Mouse (Mus musculus): Measurements from ENCODE around the gene Ppp6r3.
"Not testable (repeated sequence)": the region's sequence is repeated elsewhere in the genome, so short reads cannot be mapped to it uniquely, and the experiment has no call there.

Ppp6r3 gene

GRCm38 (mm10) chr19:3575632-3576384 is at the start of gene Ppp6r3:
TSS of gene Ppp6r3 (minus strand) at chr19:3575749.
- DNase-seq, result peak; percentile 99

- DNase-seq, result no peak
These were observed 49.6 kb upstream of the Ppp6r3 start for GRCm38 (mm10) chr19:3625111-3625510.

- DNase-seq, result no peak
These were observed 48.3 kb upstream of the Ppp6r3 start for GRCm38 (mm10) chr19:3623824-3624223.

- no peak for DNase-seq
These were observed 47.7 kb upstream of the Ppp6r3 start for GRCm38 (mm10) chr19:3623294-3623693.

- peak; percentile 16 for DNase-seq
These were observed 45.3 kb upstream of the Ppp6r3 start for GRCm38 (mm10) chr19:3620871-3621270.

- DNase-seq, result no peak
These were observed 43.8 kb upstream of the Ppp6r3 start for GRCm38 (mm10) chr19:3619359-3619758.

- no peak for DNase-seq
These were observed 38.4 kb upstream of the Ppp6r3 start for GRCm38 (mm10) chr19:3613991-3614390.

- no peak for DNase-seq
These were observed 37.2 kb upstream of the Ppp6r3 start for GRCm38 (mm10) chr19:3612534-3613273.

- DNase-seq, result no peak
These were observed 36.2 kb upstream of the Ppp6r3 start for GRCm38 (mm10) chr19:3611730-3612129.

GRCm38 (mm10) chr19:3610886-3611285 is 35.3 kb upstream of the Ppp6r3 start:
- peak; percentile 39 for DNase-seq

- no peak for DNase-seq
These were observed 34.3 kb upstream of the Ppp6r3 start for GRCm38 (mm10) chr19:3609826-3610225.

- no peak for DNase-seq
These were observed 18.8 kb upstream of the Ppp6r3 start for GRCm38 (mm10) chr19:3594316-3594715.

GRCm38 (mm10) chr19:3593379-3594055 is 18.0 kb upstream of the Ppp6r3 start:
- no peak for DNase-seq

GRCm38 (mm10) chr19:3589968-3590367 is 14.4 kb upstream of the Ppp6r3 start:
- DNase-seq, result no peak

GRCm38 (mm10) chr19:3589547-3589946 is 14.0 kb upstream of the Ppp6r3 start:
- no peak for DNase-seq

GRCm38 (mm10) chr19:3587729-3588128 is 12.2 kb upstream of the Ppp6r3 start:
- not testable (repeated sequence) for DNase-seq

- DNase-seq, result no peak
These were observed 11.0 kb upstream of the Ppp6r3 start for GRCm38 (mm10) chr19:3586540-3586939.

- no peak for DNase-seq
These were observed 10.5 kb upstream of the Ppp6r3 start for GRCm38 (mm10) chr19:3586026-3586425.

- DNase-seq, result peak; percentile 60
These were observed 5.8 kb upstream of the Ppp6r3 start for GRCm38 (mm10) chr19:3581326-3581725.

GRCm38 (mm10) chr19:3577911-3578290 is 2.4 kb upstream of the Ppp6r3 start:
- peak; percentile 53 for DNase-seq

- DNase-seq, result peak; percentile 38
These were observed 1.8 kb upstream of the Ppp6r3 start for GRCm38 (mm10) chr19:3577265-3577910.

- DNase-seq, result peak; percentile 61
These were observed 1.1 kb upstream of the Ppp6r3 start for GRCm38 (mm10) chr19:3576451-3577264.

All from cerebellum, adult 11-12 months (tissue).